Mouse (Mus musculus) ES-Bruce4 (cell line): ENCODE results near the gene Nrcam. TPM values are rescaled to one million over a fixed set of nuclear protein-coding genes. Genes with fewer than 3 reads are reported as not detected.

ENCODE experiments used
- H3K27ac ChIP-seq: 2 replicates; pipeline ENCODE4 v1.5.1; 2012; ENCODE audit warnings: low read length, inconsistent platforms; ENCODE audit not compliant: insufficient read depth
- H3K27me3 ChIP-seq: 2 replicates; pipeline ENCODE4 v1.6.1; 2012; ENCODE audit warnings: mild to moderate bottlenecking, low read length, inconsistent platforms; ENCODE audit not compliant: control insufficient read depth, poor library complexity, insufficient read depth, severe bottlenecking
- H3K36me3 ChIP-seq: 2 replicates; pipeline ENCODE4 v1.6.1; 2012; ENCODE audit warnings: inconsistent platforms, mild to moderate bottlenecking, low read length, moderate library complexity; ENCODE audit not compliant: control insufficient read depth, poor library complexity, insufficient read depth, severe bottlenecking
- H3K4me1 ChIP-seq: one replicate; pipeline ENCODE4 v1.8.1; 2011; ENCODE audit warnings: low read length; ENCODE audit not compliant: control insufficient read depth, insufficient read depth
- H3K4me3 ChIP-seq: 2 replicates; pipeline ENCODE4 v1.5.1; 2011; ENCODE audit warnings: low read depth, mild to moderate bottlenecking, low read length
- H3K9ac ChIP-seq: 2 replicates; pipeline ENCODE4 v1.6.1; 2012; ENCODE audit warnings: low read depth, mild to moderate bottlenecking, inconsistent platforms; ENCODE audit not compliant: poor library complexity, severe bottlenecking
- H3K9me3 ChIP-seq: replicated peaks from 2 replicates; pipeline ENCODE4 v1.6.1; 2012; ENCODE audit warnings: mild to moderate bottlenecking, low read length, inconsistent platforms; ENCODE audit not compliant: control insufficient read depth, poor library complexity, insufficient read depth, severe bottlenecking
- CTCF ChIP-seq: IDR thresholded peaks from one replicate; pipeline ENCODE4 v1.8.1; 2011; ENCODE audit warnings: low read depth, low read length
- EP300 ChIP-seq: IDR thresholded peaks from 2 replicates; pipeline ENCODE4 v1.6.1; 2011; ENCODE audit warnings: low read depth, low read length; ENCODE audit not compliant: insufficient read depth
- POLR2A ChIP-seq: IDR thresholded peaks from one replicate; pipeline ENCODE4 v1.8.1; 2011; ENCODE audit warnings: low read length; ENCODE audit not compliant: insufficient read depth
- polyA plus RNA-seq: library from polyadenylated mRNA; stranded (reverse); fragments of >200 nt; gene quantifications from 2 replicates; pipeline ENCODE4 v1.2.4, GENCODE M21; 2011; ENCODE audit warnings: low read depth; ENCODE audit not compliant: missing spikeins, insufficient read depth, insufficient read length

The Nrcam gene
- polyA plus RNA-seq, 1 experiment, result 2.7 TPM

DNA sequence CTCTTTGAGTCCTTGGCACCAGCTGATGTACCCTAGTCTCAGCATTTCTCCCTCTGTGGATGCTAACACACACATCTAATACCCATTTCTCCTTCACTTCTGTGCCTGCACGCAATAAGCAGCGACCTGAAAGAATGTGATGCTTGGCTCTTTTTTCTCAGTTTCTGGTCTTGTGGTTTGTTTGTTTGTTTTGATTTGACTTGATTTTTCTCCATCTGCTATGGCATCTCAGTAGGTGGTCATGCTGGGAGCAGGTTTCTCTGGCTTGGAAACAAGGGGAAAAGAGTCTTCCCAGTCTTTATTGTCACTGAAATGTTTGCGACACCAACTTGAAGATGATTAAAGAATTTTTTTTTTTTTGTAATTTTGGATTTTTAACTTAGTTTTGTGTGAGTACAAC lies 192.8 kb downstream of the Nrcam start:
- Histone ChIP-seq H3K27me3 (no peaks in the 10 kb centered on the region), H3K27ac (no peak overlapping the region), H3K4me3 (no peak overlapping the region), H3K4me1 (no peaks in the 10 kb centered on the region), H3K36me3 (no peaks in the 10 kb centered on the region), H3K9ac (no peak overlapping the region), H3K9me3 (no peaks in the 10 kb centered on the region)
- TF ChIP-seq POLR2A (no peak), CTCF (no peak), EP300 (no peak)

DNA sequence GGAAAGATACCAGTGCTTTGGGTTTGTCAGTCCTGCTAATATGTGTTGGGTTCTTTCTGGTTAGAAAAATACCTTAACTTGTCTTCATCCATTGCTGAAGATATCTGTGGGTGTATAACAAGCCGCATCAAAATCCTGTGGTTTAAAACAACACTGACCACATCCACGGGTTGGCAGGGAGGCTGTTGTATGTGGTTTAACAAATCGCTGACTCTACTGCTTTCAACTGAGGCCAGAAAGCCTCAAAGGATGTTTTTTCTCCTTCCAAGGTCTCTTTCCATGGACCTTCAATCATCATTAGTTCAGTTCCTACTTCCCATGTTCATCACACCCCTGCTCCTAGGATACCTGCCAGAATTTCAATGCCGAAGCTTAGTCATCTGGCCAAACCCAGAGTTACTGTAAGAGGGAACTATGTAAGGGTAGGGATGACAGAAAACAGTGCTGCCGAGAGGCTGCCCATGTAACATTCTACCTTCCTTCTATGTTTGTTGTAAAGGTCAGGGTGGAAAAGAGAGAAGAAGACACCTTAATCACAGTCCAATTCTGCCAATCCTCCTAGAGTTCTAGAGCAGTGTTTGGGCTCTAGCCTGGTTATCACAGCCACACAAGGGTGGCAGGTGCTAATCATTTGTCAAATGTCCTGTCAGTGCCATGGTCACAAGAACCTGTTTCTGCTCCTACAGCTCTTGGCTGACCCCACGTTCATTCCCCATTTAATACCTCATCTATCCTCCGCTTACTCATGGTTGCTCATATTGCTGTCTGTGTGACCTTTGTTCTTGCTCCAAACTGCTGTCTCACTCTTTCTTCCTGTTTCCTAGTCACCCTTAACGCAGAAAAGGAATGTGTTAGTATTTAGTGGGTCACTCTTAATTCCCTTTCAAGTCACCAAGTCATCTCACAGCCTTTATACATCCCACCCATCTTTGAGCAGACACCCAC lies 196.2 kb downstream of the Nrcam start:
- H3K27me3 ChIP-seq, result no peaks in the 10 kb centered on the region
- H3K27ac ChIP-seq, result no peak overlapping the region
- H3K36me3 ChIP-seq, result no peaks in the 10 kb centered on the region
- TF ChIP-seq POLR2A (no peak), CTCF (no peak), EP300 (no peak)
- H3K9me3 ChIP-seq, result no peaks in the 10 kb centered on the region
- H3K4me3 ChIP-seq, result no peak overlapping the region
- H3K9ac ChIP-seq, result no peak overlapping the region
- no peaks in the 10 kb centered on the region for H3K4me1 ChIP-seq

DNA sequence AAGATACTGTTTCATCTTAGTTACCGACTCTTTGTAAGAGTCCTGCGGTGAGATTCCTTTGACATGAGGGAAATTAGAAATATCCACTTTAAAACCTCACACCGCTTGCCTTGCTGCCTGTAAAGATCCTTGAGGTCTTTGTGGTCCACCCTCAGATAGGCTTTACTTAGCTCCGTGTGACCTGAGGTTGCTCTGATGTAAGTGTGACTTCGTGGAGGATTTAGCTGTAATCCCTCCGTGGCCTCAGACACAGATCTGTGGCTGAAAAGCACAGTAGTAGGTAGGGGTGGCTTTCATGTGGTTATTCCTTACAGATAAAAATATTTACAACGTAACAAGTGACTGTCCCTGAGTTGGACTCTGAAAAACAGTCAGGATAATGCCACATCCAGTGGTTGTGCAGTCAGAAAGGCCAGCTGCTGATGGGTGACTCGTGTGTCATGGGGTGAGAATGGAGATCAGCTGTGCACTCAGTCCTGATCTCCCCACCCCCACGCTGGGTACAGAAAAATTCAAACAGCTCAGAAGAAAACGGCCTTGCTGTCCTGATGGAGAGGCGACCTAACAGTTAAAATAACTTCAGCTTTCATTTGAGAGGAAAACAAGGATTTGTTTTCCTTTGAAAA lies 199.8 kb downstream of the Nrcam start:
- no peaks in the 10 kb centered on the region for H3K9me3 ChIP-seq
- H3K4me1 ChIP-seq, result no peaks in the 10 kb centered on the region
- no peak overlapping the region for H3K4me3 ChIP-seq
- H3K36me3 ChIP-seq, result no peaks in the 10 kb centered on the region
- H3K27ac ChIP-seq, result no peak overlapping the region
- no peak overlapping the region for H3K9ac ChIP-seq
- H3K27me3 ChIP-seq, result no peaks in the 10 kb centered on the region
- TF ChIP-seq EP300 (no peak), POLR2A (no peak), CTCF (no peak)

DNA sequence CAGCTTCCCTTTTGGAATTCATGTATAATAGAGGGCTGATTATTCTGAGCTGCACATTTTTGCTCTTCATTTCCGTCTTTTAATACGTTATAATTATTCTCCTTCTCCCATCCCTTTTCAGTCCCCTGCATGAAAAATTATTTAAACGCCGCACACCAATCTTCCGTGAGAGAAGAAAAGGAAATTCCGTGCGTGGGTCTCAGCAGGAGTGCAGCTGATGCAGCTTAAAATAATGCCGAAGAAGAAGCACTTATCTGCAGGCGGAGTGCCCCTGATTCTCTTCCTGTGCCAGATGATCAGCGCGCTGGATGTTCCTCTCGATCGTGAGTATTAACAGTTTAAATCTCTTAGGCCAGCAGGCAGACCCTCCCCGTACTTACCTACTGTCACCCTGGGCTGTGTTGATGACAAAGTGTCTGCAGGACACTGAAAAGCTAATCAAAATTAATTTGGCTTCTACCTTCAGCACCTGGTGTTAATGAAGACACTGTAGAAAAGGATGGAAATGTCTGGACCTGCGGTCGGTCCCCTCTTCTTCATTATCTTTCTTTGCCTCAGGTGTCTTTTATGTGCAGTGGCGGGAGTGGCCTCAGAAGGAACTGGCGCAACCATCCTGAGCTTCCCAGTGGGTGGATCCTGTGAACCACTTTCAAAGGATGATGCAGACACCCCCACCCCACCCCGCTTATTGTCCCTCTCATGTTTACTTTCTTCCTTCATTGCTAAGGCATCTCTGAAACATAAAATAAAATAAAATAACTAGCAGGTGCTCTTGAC lies 203.8 kb downstream of the Nrcam start:
- Histone ChIP-seq H3K36me3 (no peaks in the 10 kb centered on the region), H3K27me3 (no peaks in the 10 kb centered on the region), H3K9ac (no peak overlapping the region), H3K27ac (no peak overlapping the region), H3K9me3 (no peaks in the 10 kb centered on the region), H3K4me3 (no peak overlapping the region), H3K4me1 (peaks cover 6% of the 10 kb centered on the region)
- TF ChIP-seq CTCF, result no peak

DNA sequence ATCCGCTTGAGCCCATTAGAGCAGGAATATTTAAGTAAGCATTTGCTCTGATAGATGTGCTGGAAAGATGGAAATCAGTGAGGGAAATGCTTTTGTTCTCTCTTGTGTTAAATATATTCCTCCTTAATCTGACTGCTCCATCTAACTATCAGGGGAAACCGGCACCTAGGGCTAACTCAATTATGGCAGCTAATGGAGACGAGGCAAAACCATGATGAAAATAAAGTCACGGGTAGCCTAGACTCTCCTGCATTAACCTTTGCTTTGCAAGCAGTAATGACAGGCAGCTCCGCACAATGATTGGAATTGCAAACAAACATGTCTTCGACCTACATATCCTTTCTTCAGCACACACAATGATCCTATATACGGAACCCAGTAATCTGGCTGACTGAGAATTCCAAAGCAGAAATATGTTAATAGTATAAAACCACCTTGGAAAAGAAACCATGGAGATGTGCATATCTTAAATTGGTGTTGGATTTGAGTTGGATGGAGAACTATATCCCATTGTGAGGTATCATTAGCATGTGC lies 205.5 kb downstream of the Nrcam start:
- no peaks in the 10 kb centered on the region for H3K36me3 ChIP-seq
- no peak overlapping the region for H3K9ac ChIP-seq
- H3K9me3 ChIP-seq, result no peaks in the 10 kb centered on the region
- no peaks in the 10 kb centered on the region for H3K27me3 ChIP-seq
- H3K4me3 ChIP-seq, result no peak overlapping the region
- no peak overlapping the region for H3K27ac ChIP-seq
- TF ChIP-seq EP300, result no peak
- peaks cover 6% of the 10 kb centered on the region for H3K4me1 ChIP-seq

DNA sequence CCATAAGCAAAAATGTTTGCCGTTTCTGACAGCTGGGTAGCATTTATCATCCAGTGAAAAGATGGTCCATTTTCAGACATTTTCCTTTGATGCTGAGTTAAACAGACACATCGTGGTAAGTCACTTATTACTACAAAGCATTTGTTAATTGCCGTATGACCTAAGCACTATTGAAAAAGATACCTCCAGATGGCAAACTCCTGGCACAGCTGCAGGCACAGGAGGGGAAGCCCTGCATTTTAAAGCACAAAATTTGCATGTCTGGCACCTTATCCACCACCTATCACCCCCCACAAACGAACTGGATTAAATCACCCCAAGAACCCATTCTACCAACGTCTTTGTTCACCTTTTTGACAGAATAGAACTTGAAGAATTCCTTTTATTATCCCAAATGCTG lies 206.9 kb downstream of the Nrcam start:
- Histone ChIP-seq H3K36me3 (no peaks in the 10 kb centered on the region), H3K9ac (no peak overlapping the region), H3K27ac (no peak overlapping the region), H3K4me3 (no peak overlapping the region), H3K27me3 (no peaks in the 10 kb centered on the region), H3K4me1 (peaks cover 6% of the 10 kb centered on the region), H3K9me3 (no peaks in the 10 kb centered on the region)
- no peak for TF ChIP-seq CTCF
- peak; percentile 86 for TF ChIP-seq EP300
